Mouse (Mus musculus) kidney, embryonic 16.5 days (tissue): ENCODE results near the gene Hcrt. TPM values are rescaled to one million over a fixed set of nuclear protein-coding genes. Genes with fewer than 3 reads are reported as not detected.

Experiments
- ATAC-seq: fragments of 200-750 bp; cut with Nextera tagmentation; 2 replicates; pipeline ENCODE4 v1.8.0; 2017; ENCODE audit warnings: moderate TSS enrichment; ENCODE audit not compliant: low FRiP score, low TSS enrichment
- H3K27ac ChIP-seq: fragments of 300-500 bp; sonication (generic); 2 replicates; pipeline ENCODE4 v1.5.1; 2014; ENCODE audit warnings: low read length
- H3K27me3 ChIP-seq: fragments of 300-500 bp; sonication (generic); 2 replicates; pipeline ENCODE4 v1.6.1; 2014; ENCODE audit warnings: low read length, control low read depth, mixed read lengths; ENCODE audit not compliant: insufficient read depth
- H3K36me3 ChIP-seq: fragments of 300-500 bp; sonication (generic); 2 replicates; pipeline ENCODE4 v1.6.1; 2014; ENCODE audit warnings: low read length, control low read depth, mixed read lengths; ENCODE audit not compliant: insufficient read depth
- H3K4me1 ChIP-seq: fragments of 300-500 bp; sonication (generic); 2 replicates; pipeline ENCODE4 v1.6.1; 2014; ENCODE audit warnings: low read length, control low read depth, mixed read lengths; ENCODE audit not compliant: insufficient read depth
- H3K4me2 ChIP-seq: fragments of 300-500 bp; sonication (generic); replicated peaks from 2 replicates; pipeline ENCODE4 v1.6.1; 2014; ENCODE audit warnings: low read depth, low read length
- H3K4me3 ChIP-seq: fragments of 300-500 bp; sonication (generic); 2 replicates; pipeline ENCODE4 v1.5.1; 2014; ENCODE audit warnings: mild to moderate bottlenecking, low read length
- H3K9ac ChIP-seq: fragments of 300-500 bp; sonication (generic); replicated peaks from 2 replicates; pipeline ENCODE4 v1.6.1; 2014; ENCODE audit warnings: low read length
- H3K9me3 ChIP-seq: fragments of 300-500 bp; sonication (generic); 2 replicates; pipeline ENCODE4 v1.6.1; 2016; ENCODE audit warnings: low read length, control low read depth
- WGBS: fragments of 180-500 bp; shearing (Covaris S2); extraction: QIAGEN DNeasy Blood & Tissue Kit; methylation state at CpG from one replicate; pipeline ENCODE4 v1.1.7; 2014; 5-methylcytosine and 5-hydroxymethylcytosine counted together
- polyA plus RNA-seq: library from polyadenylated mRNA; unstranded; fragments of >200 nt; fragmentation: Nextera tagmentation; extraction: Ambion mirVana; gene quantifications from 2 replicates; pipeline ENCODE4 v1.2.1, GENCODE M21; 2015

Hcrt gene
- polyA plus RNA-seq, 1 experiment from 2014 or later: not detected

GRCm38 (mm10) chr11:100728601-100729000, 34.1 kb downstream of the Hcrt start:
- Histone ChIP-seq H3K36me3 (0 out of 2 replicates have a peak, but pooled peaks cover 4% of the 10 kb centered on the region), H3K27me3 (no peaks in the 10 kb centered on the region), H3K4me3 (no peak overlapping the region), H3K4me1 (peaks cover 11% of the 10 kb centered on the region; the same call in 1 of the 2 replicates), H3K4me2 (no peak overlapping the region), H3K27ac (no peak overlapping the region), H3K9ac (no peak overlapping the region), H3K9me3 (no peaks in the 10 kb centered on the region)
- ATAC-seq: no peak
- WGBS: 83% methylated on average over 6 of the region's 6 CpGs

- ATAC-seq: no peak
- no peaks in the 10 kb centered on the region for H3K27me3 ChIP-seq
- H3K4me1 ChIP-seq: peaks cover 21% of the 10 kb centered on the region
- no peak overlapping the region for H3K4me2 ChIP-seq
- no peak overlapping the region for H3K27ac ChIP-seq
- H3K36me3 ChIP-seq: 0 out of 2 replicates have a peak, but pooled peaks cover 4% of the 10 kb centered on the region
- 93% methylated on average over 3 of the region's 3 CpGs for WGBS
- no peak overlapping the region for H3K9ac ChIP-seq
- H3K9me3 ChIP-seq: no peaks in the 10 kb centered on the region
- H3K4me3 ChIP-seq: no peak overlapping the region
Measured at GRCm38 (mm10) chr11:100727201-100727600, 35.5 kb downstream of the Hcrt start.

- 0 out of 2 replicates have a peak, but pooled peaks cover 4% of the 10 kb centered on the region for H3K36me3 ChIP-seq
- H3K4me2 ChIP-seq: no peak overlapping the region
- H3K4me3 ChIP-seq: no peak overlapping the region
- peak overlapping the region; percentile 68 for H3K27ac ChIP-seq
- H3K9ac ChIP-seq: no peak overlapping the region; the same call in 1 of the 2 replicates
- H3K9me3 ChIP-seq: no peaks in the 10 kb centered on the region
- 36% methylated on average over 5 of the region's 5 CpGs for WGBS
- no peaks in the 10 kb centered on the region for H3K27me3 ChIP-seq
- peaks cover 32% of the 10 kb centered on the region for H3K4me1 ChIP-seq
- ATAC-seq: no peak
Measured at GRCm38 (mm10) chr11:100724919-100725512, 37.7 kb downstream of the Hcrt start.

GRCm38 (mm10) chr11:100722493-100723028, 40.2 kb downstream of the Hcrt start:
- ATAC-seq: no peak
- Histone ChIP-seq H3K27ac (peak overlapping the region; percentile 69), H3K36me3 (peaks cover 18% of the 10 kb centered on the region), H3K4me3 (no peak overlapping the region), H3K9ac (no peak overlapping the region), H3K4me1 (peaks cover 35% of the 10 kb centered on the region), H3K9me3 (no peaks in the 10 kb centered on the region), H3K27me3 (no peaks in the 10 kb centered on the region), H3K4me2 (no peak overlapping the region)
- 30% methylated on average over 2 of the region's 2 CpGs for WGBS

- Histone ChIP-seq H3K4me3 (no peak overlapping the region), H3K36me3 (peaks cover 23% of the 10 kb centered on the region), H3K9me3 (no peaks in the 10 kb centered on the region), H3K4me1 (peaks cover 35% of the 10 kb centered on the region), H3K9ac (no peak overlapping the region), H3K27ac (peak overlapping the region; percentile 69), H3K4me2 (no peak overlapping the region; the same call in 1 of the 2 replicates), H3K27me3 (no peaks in the 10 kb centered on the region)
- no peak for ATAC-seq
- WGBS: 77% methylated on average over 8 of the region's 8 CpGs
Measured at GRCm38 (mm10) chr11:100721776-100722492, 40.8 kb downstream of the Hcrt start.

- H3K9me3 ChIP-seq: no peaks in the 10 kb centered on the region
- peaks cover 35% of the 10 kb centered on the region for H3K4me1 ChIP-seq
- 64% methylated on average over 4 of the region's 4 CpGs for WGBS
- H3K36me3 ChIP-seq: peaks cover 28% of the 10 kb centered on the region
- no peak overlapping the region for H3K9ac ChIP-seq
- ATAC-seq: no peak
- H3K4me2 ChIP-seq: no peak overlapping the region
- no peaks in the 10 kb centered on the region for H3K27me3 ChIP-seq
- peak overlapping the region; percentile 69 for H3K27ac ChIP-seq
- H3K4me3 ChIP-seq: no peak overlapping the region
Measured at GRCm38 (mm10) chr11:100721254-100721653, 41.5 kb downstream of the Hcrt start.

GRCm38 (mm10) chr11:100720345-100720744, 42.4 kb downstream of the Hcrt start:
- Histone ChIP-seq H3K36me3 (peaks cover 35% of the 10 kb centered on the region), H3K4me2 (no peak overlapping the region), H3K9ac (no peak overlapping the region), H3K4me3 (no peak overlapping the region), H3K27me3 (no peaks in the 10 kb centered on the region), H3K27ac (peak overlapping the region; percentile 69; the same call in 1 of the 2 replicates), H3K9me3 (no peaks in the 10 kb centered on the region), H3K4me1 (peaks cover 33% of the 10 kb centered on the region)
- WGBS: 76% methylated on average over 5 of the region's 5 CpGs
- ATAC-seq: no peak

- H3K9me3 ChIP-seq: no peaks in the 10 kb centered on the region
- H3K4me2 ChIP-seq: no peak overlapping the region
- H3K9ac ChIP-seq: no peak overlapping the region
- no peak overlapping the region for H3K27ac ChIP-seq
- H3K4me1 ChIP-seq: peaks cover 28% of the 10 kb centered on the region
- no peak overlapping the region for H3K4me3 ChIP-seq
- 74% methylated on average over 11 of the region's 11 CpGs for WGBS
- ATAC-seq: no peak
- H3K27me3 ChIP-seq: no peaks in the 10 kb centered on the region
- H3K36me3 ChIP-seq: peaks cover 40% of the 10 kb centered on the region
Measured at GRCm38 (mm10) chr11:100719893-100720292, 42.8 kb downstream of the Hcrt start.

GRCm38 (mm10) chr11:100719312-100719711, 43.4 kb downstream of the Hcrt start:
- peak; percentile 39; the same call in 1 of the 2 replicates for ATAC-seq
- H3K9ac ChIP-seq: no peak overlapping the region
- no peaks in the 10 kb centered on the region for H3K27me3 ChIP-seq
- H3K36me3 ChIP-seq: peaks cover 45% of the 10 kb centered on the region
- H3K9me3 ChIP-seq: no peaks in the 10 kb centered on the region
- H3K27ac ChIP-seq: no peak overlapping the region
- WGBS: 75% methylated on average over 3 of the region's 3 CpGs
- no peak overlapping the region for H3K4me2 ChIP-seq
- peaks cover 27% of the 10 kb centered on the region for H3K4me1 ChIP-seq
- H3K4me3 ChIP-seq: no peak overlapping the region

GRCm38 (mm10) chr11:100718866-100719265, 43.9 kb downstream of the Hcrt start:
- no peak for ATAC-seq
- Histone ChIP-seq H3K4me2 (no peak overlapping the region), H3K9ac (no peak overlapping the region), H3K27me3 (no peaks in the 10 kb centered on the region), H3K36me3 (peaks cover 45% of the 10 kb centered on the region), H3K4me1 (peaks cover 31% of the 10 kb centered on the region), H3K27ac (no peak overlapping the region), H3K9me3 (no peaks in the 10 kb centered on the region), H3K4me3 (no peak overlapping the region)
- 92% methylated on average over 4 of the region's 4 CpGs for WGBS
